Mouse (Mus musculus) adrenal gland, adult 2 months (tissue): ENCODE results near the gene S100a7a. TPM values are rescaled to one million over a fixed set of nuclear protein-coding genes. Genes with fewer than 3 reads are reported as not detected.
A peak's percentile ranks its signal among the peaks of the same experiment; 100 is the strongest.

Source experiments
- DNase-seq: peaks from one replicate; pipeline ENCODE4 v3.0.0; 2021
- long read RNA-seq: library from polyadenylated mRNA; stranded (forward); transcript quantifications from one replicate; pipeline ENCODE4 v2.0.0, GENCODE M21; 2021
- polyA plus RNA-seq: library from polyadenylated mRNA; depleted of rRNA; stranded (reverse); fragments of >200 nt; gene quantifications from 2 replicates; pipeline ENCODE4 v1.2.3, GENCODE M21; 2012; rRNA removed
- total RNA-seq, 2 experiments: library from RNA; stranded (reverse); gene quantifications; 2 replicates each; pipeline ENCODE4 v1.2.3; 2021

The S100a7a gene
- total RNA-seq (under 1 TPM; 0.43 to 0.45 TPM), polyA plus RNA-seq (0.12 and 0.21 TPM in 2 replicates)
- long read RNA-seq = 0 reads

DNA sequence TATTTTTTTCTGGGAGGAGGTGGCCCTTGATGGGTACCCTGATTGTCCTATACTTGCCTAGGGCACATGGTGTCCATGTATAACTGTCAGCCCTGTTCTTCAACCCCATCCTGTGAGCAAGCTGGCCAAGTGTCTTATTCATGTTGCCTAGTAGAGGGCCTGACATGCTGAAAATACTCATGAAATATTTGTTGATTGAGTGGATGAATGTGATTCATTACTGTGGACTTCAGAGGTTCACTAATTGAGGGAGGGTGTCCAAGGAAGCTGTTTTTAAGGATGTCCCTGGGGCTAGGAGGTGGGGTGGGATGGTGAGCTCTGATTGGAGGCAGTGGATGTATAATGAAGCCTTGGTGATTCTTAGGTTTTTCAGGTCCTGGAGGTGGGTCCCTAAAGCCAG lies at the start of gene S100a7a:
S100a7a (plus strand) TSS at position 301 of the 400 bp plus-strand sequence.
- no peak for DNase-seq

- DNase-seq = peak; percentile 93
These were observed 49.4 kb upstream of the S100a7a start for GRCm38 (mm10) chr3:90604416-90604815.

DNA sequence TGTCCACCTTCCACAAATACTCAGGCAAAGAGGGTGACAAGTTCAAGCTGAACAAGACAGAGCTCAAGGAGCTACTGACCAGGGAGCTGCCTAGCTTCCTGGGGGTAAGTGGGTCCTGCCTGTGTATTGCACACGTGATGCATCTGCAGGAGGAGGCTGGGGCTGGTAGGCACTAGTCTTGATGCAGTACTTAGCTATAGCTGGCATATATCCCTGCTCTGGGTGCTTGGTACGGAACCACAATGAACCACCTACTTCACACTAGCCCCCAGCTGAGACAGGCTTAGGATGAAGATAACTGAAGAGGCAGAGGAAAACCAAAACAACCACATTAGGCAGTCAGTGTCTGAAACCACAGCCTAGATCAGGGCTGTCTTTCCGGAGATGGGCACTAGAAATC lies 48.8 kb upstream of the S100a7a start:
- DNase-seq = no peak

- DNase-seq = no peak
These were observed 48.1 kb upstream of the S100a7a start for GRCm38 (mm10) chr3:90605736-90606135.

DNA sequence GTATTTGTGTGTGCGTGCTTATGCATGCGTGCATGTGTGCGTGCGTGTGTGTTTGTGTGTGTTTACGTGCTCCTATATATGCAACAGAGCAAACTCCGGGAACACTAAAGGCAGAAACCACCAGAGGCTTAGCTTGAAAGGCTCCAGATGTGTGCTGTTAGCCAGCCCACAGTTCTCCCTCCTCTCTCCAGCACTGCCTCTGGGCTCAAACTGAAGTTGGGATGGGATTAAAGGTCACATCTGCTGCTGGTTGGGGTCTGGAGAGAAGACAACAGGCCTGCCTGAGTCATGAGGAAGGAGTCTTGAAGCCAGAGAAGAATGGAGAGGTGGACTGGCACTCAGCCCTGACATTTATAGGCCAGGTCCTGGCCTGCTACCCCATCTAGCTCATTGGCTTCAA lies 47.6 kb upstream of the S100a7a start:
- DNase-seq = no peak

GRCm38 (mm10) chr3:90607361-90607760 lies 46.5 kb upstream of the S100a7a start:
- DNase-seq = no peak

DNA sequence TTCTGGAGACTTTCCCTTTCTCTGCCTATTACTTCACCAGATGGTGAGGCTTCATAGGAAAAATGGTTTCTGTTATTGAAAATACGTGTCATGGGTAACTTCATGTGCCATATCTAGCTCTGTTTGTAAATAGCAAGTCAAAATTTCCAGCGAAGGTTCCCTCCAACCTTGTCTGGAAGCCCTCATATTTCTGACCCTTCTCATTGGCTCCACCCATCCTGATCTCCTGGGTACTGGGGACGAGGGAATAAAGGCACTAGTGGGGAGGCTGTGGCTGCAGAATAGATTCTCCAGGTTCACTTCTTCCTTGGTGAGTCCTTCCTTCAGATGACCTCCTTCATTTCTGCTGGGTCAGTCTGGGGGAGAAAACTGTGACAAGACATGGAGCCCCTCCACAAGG lies 45.6 kb upstream of the S100a7a start, which contains the start of gene S100a5:
S100a5 (plus strand) TSS at position 301 of the 400 bp plus-strand sequence.
- DNase-seq = no peak

GRCm38 (mm10) chr3:90609102-90609501 lies 44.7 kb upstream of the S100a7a start:
- DNase-seq = no peak

- DNase-seq = no peak
These were observed 42.3 kb upstream of the S100a7a start for GRCm38 (mm10) chr3:90611494-90611893.

- DNase-seq = no peak
These were observed 41.8 kb upstream of the S100a7a start for GRCm38 (mm10) chr3:90612061-90612460.

GRCm38 (mm10) chr3:90612728-90613291 lies 41.0 kb upstream of the S100a7a start, which contains the start of gene S100a6:
TSS of gene S100a6 (plus strand) at chr3:90612882.
- peak; percentile 58 for DNase-seq

DNA sequence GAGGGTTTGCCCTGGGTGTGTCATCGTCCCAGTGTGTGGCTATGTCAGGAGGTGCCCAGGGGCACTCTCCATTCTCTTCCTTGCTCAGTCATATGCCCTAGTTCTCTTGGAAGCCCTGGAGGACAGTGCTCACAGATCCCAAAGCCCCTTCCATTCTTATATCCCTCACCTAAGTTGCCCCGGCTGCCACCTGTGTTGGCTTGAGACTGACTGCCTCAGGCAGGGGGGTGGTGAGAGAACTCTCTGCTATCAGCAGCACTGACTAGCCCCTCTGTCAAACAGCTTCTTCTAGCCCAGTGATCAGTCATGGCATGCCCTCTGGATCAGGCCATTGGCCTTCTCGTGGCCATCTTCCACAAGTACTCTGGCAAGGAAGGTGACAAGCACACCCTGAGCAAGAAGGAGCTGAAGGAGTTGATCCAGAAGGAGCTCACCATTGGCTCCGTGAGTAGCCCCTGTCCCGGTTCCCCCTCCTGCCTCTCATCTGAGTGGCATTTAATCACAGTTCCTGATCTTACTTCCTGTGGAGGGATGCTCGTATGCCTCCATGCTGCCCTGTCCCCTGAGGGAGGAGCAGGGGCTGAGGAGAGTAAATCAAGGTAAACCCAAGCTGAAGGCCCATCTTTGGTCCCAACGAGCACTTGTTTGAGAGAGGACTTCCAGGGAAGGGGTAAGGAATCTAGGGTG lies 40.2 kb upstream of the S100a7a start:
- no peak for DNase-seq

DNA sequence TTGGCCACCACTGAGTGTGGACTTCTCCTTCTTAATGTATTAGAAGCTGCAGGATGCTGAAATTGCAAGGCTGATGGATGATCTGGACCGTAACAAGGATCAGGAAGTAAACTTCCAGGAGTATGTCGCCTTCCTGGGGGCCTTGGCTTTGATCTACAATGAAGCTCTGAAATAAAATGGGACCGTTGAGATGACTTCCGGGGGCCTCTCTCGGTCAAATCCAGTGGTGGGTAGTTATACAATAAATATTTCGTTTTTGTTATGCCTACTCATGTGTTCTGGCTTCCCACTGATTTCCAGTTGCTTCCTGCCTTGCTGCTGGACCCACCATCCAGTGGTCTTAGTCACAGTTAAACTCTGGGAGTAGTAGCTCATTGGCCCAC lies 39.7 kb upstream of the S100a7a start:
- DNase-seq = no peak

DNA sequence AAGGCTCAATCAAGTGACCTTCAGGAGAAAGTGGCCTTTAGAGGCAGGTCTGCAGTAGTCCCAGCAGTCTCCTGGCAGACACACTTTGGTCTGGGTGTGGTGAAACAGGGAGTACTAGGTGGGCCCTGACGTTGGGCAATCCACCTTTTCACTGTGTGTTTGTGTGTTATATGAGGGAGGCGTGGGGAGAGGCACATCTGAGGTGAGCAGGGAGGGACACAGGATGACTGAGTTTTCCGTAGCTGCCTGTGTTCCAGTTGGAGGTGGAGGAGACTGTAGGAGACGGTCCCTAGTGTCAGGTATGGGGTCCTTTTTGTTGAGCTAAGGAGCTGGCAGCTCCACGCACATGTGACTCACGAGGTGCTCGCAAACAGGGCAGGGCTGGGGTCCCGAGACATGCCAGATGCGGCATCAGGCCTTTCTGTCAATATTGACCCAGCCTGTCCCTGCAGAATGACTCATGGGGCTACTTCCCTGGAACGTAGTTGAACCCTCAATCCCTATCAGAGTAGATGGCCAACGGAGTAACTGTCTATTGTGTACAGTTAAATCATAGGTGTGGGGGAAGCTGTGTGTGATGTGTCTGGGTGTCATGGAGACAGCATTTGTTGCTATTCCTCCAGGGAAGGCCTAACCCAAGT lies 39.1 kb upstream of the S100a7a start:
- DNase-seq = no peak

- DNase-seq = peak; percentile 81
These were observed 38.4 kb upstream of the S100a7a start for GRCm38 (mm10) chr3:90615415-90615814.

DNA sequence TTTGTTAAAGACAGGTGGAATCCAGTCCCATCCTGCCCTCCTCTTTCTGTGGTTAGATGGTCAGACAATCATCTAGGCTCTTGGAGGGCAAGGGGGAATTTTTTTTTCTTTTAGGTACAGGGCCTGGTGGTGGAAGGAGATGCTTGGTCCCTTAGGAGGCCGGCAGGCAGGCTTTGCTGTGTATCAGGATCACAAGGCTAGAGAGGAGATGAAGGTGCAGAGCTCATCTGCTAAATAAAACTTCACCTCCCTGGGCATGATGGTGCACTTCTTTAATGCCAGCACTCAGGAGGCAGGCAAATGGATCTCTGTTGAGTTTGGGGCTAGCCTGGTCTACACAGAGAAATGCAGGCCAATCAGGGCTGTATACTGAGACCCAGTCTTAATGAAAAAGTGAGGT lies 37.9 kb upstream of the S100a7a start:
- DNase-seq = no peak

GRCm38 (mm10) chr3:90617586-90617985 lies 36.2 kb upstream of the S100a7a start:
- no peak for DNase-seq

DNA sequence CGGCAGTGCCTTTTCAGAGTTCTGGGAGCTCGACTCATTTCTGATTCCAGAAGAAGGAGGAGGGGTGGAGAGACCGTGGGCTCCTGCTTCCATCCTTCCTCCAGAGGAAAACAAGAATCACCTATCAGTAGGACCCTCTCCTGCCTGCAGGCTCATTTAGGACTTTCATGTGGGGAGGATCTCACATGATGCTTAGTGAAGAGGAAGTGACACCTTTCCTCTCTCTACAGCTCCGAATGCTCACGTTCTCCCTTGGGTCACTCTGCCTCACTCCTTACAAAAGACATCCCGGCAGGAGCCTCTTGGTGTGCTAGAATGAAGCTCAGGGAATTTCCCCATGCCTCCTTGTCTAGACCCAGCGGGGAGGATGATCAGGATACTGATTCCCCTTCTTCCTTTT lies 32.3 kb upstream of the S100a7a start:
- no peak for DNase-seq

DNA sequence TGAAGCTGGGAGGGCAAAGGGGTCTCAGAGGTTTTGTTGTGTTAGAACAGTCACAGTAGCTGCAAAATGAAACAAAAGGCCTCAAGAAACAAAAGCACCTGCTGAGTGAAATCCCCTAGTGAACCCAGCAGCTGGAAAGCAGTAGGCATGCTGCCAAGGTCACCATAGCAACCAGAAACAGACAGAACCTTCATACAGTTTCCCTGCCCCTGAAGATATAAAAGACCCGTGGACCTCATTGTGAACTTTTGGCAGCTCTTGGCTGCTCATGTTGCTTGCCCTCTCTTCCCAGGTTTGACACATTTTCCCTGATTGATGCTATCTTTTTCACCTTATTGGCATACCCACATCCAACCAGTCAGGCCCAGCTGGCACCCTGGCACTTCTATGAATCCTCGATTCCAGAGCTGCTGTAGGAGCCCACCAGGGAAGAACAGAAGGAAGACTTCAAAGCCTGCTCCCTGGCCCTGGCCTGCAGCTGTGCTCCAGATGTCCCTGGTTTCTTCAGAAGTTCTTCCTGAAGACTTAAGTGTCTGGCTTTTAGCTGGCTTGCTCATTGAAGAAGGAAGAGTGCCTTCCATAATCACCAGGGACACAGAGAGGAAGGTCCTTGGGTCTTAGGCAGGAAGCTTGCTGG lies 30.3 kb upstream of the S100a7a start:
- peak; percentile 65 for DNase-seq

GRCm38 (mm10) chr3:90625496-90625895 lies 28.3 kb upstream of the S100a7a start:
- no peak for DNase-seq

GRCm38 (mm10) chr3:90626266-90627021 lies 27.4 kb upstream of the S100a7a start:
- DNase-seq = no peak

GRCm38 (mm10) chr3:90627366-90627765 lies 26.5 kb upstream of the S100a7a start:
- no peak for DNase-seq
